Comparison of ENCODE assay signal across 8 mouse cellular contexts in genomic region chr2:68435494-68436255, GRCm38 (mm10). TPM values are rescaled to one million over a fixed set of nuclear protein-coding genes. Genes with fewer than 3 reads are reported as not detected.
A peak's percentile ranks its signal among the peaks of the same experiment; 100 is the strongest.
DNase-seq lines count a peak whose midpoint lies in the region; ATAC-seq and TF ChIP-seq lines count a peak whose summit lies in the region.

No protein-coding gene starts in this region.

- no peaks in the 10 kb centered on the region for H3K36me3 ChIP-seq in lung, embryonic 15.5 days
- H3K36me3 ChIP-seq in hindbrain, embryonic 11.5 days (ENCODE audit: control insufficient read depth, insufficient read depth, low read length): no peaks in the 10 kb centered on the region

- DNase-seq in lung, adult 2 months: no peak
- DNase-seq in hindbrain, embryonic 11.5 days (ENCODE audit: low spot score): no peak
- peak; percentile 43 for DNase-seq in mesoderm, embryonic 11.5 days (ENCODE audit: low read depth, low spot score)
- DNase-seq in thymus, postnatal 25 days: peak; percentile 64
- DNase-seq in ovary, postnatal 36 days (ENCODE audit: low spot score): no peak
- no peak for DNase-seq in kidney, adult 9 months

- peak; percentile 32; the same call in 1 of the 2 replicates for ATAC-seq in lung, embryonic 15.5 days (ENCODE audit: borderline replicate concordance, extremely low read depth, low FRiP score, low TSS enrichment)
- 0 out of 2 replicates have a peak, but pooled peaks have one; percentile 16 for ATAC-seq in hindbrain, embryonic 11.5 days (ENCODE audit: low FRiP score)
- ATAC-seq in cerebellum, adult (ENCODE audit: insufficient number of reproducible peaks, low FRiP score, low TSS enrichment): no peak

- TF ChIP-seq POLR2A in lung, adult 2 months (IDR thresholded peaks at IDR 0.05; ENCODE audit: borderline replicate concordance, extremely low read depth, low read depth, low read length): no peak

- no peak overlapping the region; the same call in 1 of the 2 replicates for H3K4me3 ChIP-seq in lung, embryonic 15.5 days
- H3K4me3 ChIP-seq in lung, adult 2 months (replicated peaks; ENCODE audit: extremely low read depth, low read depth, low read length): no peak overlapping the region
- no peak overlapping the region for H3K4me3 ChIP-seq in hindbrain, embryonic 11.5 days (ENCODE audit: low read depth, low read length)

- no peak overlapping the region for H3K9ac ChIP-seq in lung, embryonic 15.5 days
- no peak overlapping the region for H3K9ac ChIP-seq in hindbrain, embryonic 11.5 days (ENCODE audit: low read depth, low read length)

- 0 out of 2 replicates have a peak overlapping the region, but pooled peaks have one; percentile 24 for H3K27ac ChIP-seq in lung, embryonic 15.5 days
- H3K27ac ChIP-seq in hindbrain, embryonic 11.5 days (ENCODE audit: low read depth, low read length): no peak overlapping the region

- no peaks in the 10 kb centered on the region for H3K27me3 ChIP-seq in lung, embryonic 15.5 days
- H3K27me3 ChIP-seq in hindbrain, embryonic 11.5 days (ENCODE audit: control insufficient read depth, insufficient read depth, low read length): no peaks in the 10 kb centered on the region

- H3K4me1 ChIP-seq in lung, embryonic 15.5 days: peaks cover 40% of the 10 kb centered on the region
- peaks cover 4% of the 10 kb centered on the region for H3K4me1 ChIP-seq in lung, adult 2 months (ENCODE audit: control insufficient read depth, insufficient read depth, low read length)
- no peaks in the 10 kb centered on the region for H3K4me1 ChIP-seq in hindbrain, embryonic 11.5 days (replicated peaks; ENCODE audit: control insufficient read depth, insufficient read depth, low read length)

- H3K4me2 ChIP-seq in lung, embryonic 15.5 days: peak overlapping the region; percentile 45
- no peak overlapping the region for H3K4me2 ChIP-seq in hindbrain, embryonic 11.5 days (replicated peaks; ENCODE audit: low read depth, low read length)

- no peak for TF ChIP-seq CTCF in lung, adult 2 months (IDR thresholded peaks at IDR 0.05; ENCODE audit: insufficient read depth, low read length)

- H3K9me3 ChIP-seq in lung, embryonic 15.5 days: no peaks in the 10 kb centered on the region
- H3K9me3 ChIP-seq in hindbrain, embryonic 11.5 days (ENCODE audit: control insufficient read depth, low read length): no peaks in the 10 kb centered on the region

- 22% methylated on average over 15 of the region's 15 CpGs for WGBS in lung, embryonic 15.5 days
- 22% methylated on average over 15 of the region's 15 CpGs for WGBS in lung, adult 2 months
- WGBS in hindbrain, embryonic 11.5 days: 44% methylated on average over 15 of the region's 15 CpGs

RNA-seq across cellular contexts. Expression of gene Stk39, which starts 36.4 kb away (rescaled TPM):
- polyA plus RNA-seq in lung, embryonic 15.5 days (2015; fragmentation: Nextera tagmentation; extraction: Ambion mirVana): 19.3 and 19.4 TPM in 2 replicates
- polyA plus RNA-seq in lung, adult 2 months (2012; rRNA removed): 3.6 TPM in 2 replicates
- polyA plus RNA-seq in hindbrain, embryonic 11.5 days (2014; fragmentation: Nextera tagmentation; extraction: Ambion mirVana): 53.0 and 58.1 TPM in 2 replicates

Comparison
In these comparisons a context has a peak if more than half of its experiments do, and no peak if none do; other contexts are left out.
1. DNase-seq: peak in mesoderm, embryonic 11.5 days (single experiment) and thymus, postnatal 25 days (single experiment); none in lung, adult 2 months (single experiment), hindbrain, embryonic 11.5 days (single experiment), ovary, postnatal 36 days (single experiment) and kidney, adult 9 months (single experiment).